Mouse (Mus musculus) bone marrow macrophage, adult 2 months (primary cell): ENCODE measurements around the gene Arl10.

Source experiments
- CTCF ChIP-seq: IDR thresholded peaks from 2 replicates; pipeline ENCODE4 v1.5.1; 2012; ENCODE audit warnings: low read depth, mild to moderate bottlenecking, low read length, moderate library complexity
- POLR2A ChIP-seq: IDR thresholded peaks from 2 replicates; pipeline ENCODE4 v1.6.1; 2012; ENCODE audit warnings: mild to moderate bottlenecking, low read depth, low read length, borderline replicate concordance

- TF ChIP-seq POLR2A (no peak), CTCF (no peak)
Measured at GRCm38 (mm10) chr13:54559656-54560055, 15.2 kb upstream of the Arl10 start.
